ENCODE assay signal across 13 mouse cellular contexts in genomic region chr2:102980870-102981269, GRCm38 (mm10).
"Had no signal": no experiment of that assay in that cellular context is flagged by ENCODE, and none has a peak within 500 bp of the region (broad histone marks: within the 10 kb centered on the region; RNA-seq: fewer than 3 reads in every experiment).

No protein-coding gene starts in this region.

- H3K27ac ChIP-seq: limb, embryonic 10.5 days; liver, embryonic 15.5 days; midbrain, embryonic 10.5 days; neural tube, embryonic 12.5 days had no signal

- H3K4me3 ChIP-seq: limb, embryonic 10.5 days; liver, embryonic 15.5 days; midbrain, embryonic 10.5 days; neural tube, embryonic 12.5 days had no signal

- H3K36me3 ChIP-seq: limb, embryonic 10.5 days; liver, embryonic 15.5 days; midbrain, embryonic 10.5 days; neural tube, embryonic 12.5 days had no signal

- H3K27me3 ChIP-seq: liver, embryonic 15.5 days; neural tube, embryonic 12.5 days had no signal

- DNase-seq: kidney, postnatal 10 days; lung, adult 2 months; lung, postnatal 36 days; midbrain, embryonic 14.5 days; retina, postnatal 1 day; right cerebral cortex, postnatal 4 days; spleen, adult 18-20 months; thymus, postnatal 36 days had no signal

- H3K4me1 ChIP-seq: limb, embryonic 10.5 days; liver, embryonic 15.5 days; midbrain, embryonic 10.5 days; neural tube, embryonic 12.5 days had no signal

- ATAC-seq: lung, postnatal 0 days had no signal
